Mouse (Mus musculus): ENCODE results near the gene Ecpas. TPM values are rescaled to one million over a fixed set of nuclear protein-coding genes. Genes with fewer than 3 reads are reported as not detected.

Gene Ecpas
- polyA plus RNA-seq, 1 experiment from 2014 or later, result 13.4 TPM

DNA sequence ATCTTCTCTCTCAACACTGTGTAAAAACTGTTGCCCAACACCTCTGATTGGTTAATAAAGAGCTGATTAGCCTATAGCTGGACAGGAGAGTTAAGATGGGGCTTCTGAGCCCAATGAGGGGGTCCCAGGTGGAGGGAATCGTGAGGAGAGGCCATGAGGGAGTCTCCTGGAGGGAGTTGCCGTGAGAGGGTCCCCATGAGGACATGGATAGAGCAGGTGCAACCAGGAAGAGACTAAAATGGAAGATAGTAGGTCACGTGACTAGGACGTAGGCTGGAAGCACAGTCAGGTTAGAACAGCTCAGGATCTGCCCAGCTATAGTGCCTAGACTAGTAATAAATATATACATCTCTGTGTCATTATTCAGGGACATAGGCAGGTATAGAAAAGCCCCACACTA lies 21.8 kb upstream of the Ecpas start:
- Histone ChIP-seq H3K4me1 (replicated peaks; ENCODE audit: control insufficient read depth, insufficient read depth) (0 out of 2 replicates have a peak, but pooled peaks cover 3% of the 10 kb centered on the region), H3K27ac (replicated peaks) (no peak overlapping the region), H3K27me3 (ENCODE audit: control insufficient read depth, insufficient read depth, low read length) (no peaks in the 10 kb centered on the region), H3K4me3 (ENCODE audit: low read depth, low read length) (no peak overlapping the region), H3K36me3 (ENCODE audit: control insufficient read depth, insufficient read depth, low read length) (no peaks in the 10 kb centered on the region), H3K9me3 (ENCODE audit: control insufficient read depth, low read length) (no peaks in the 10 kb centered on the region), H3K4me2 (replicated peaks; ENCODE audit: low read depth) (no peak overlapping the region), H3K9ac (ENCODE audit: low read length) (no peak overlapping the region)
- DNase-seq (ENCODE audit: low spot score) (no peak), ATAC-seq (ENCODE audit: low FRiP score, low TSS enrichment) (no peak)
- no peak for TF ChIP-seq EP300 (optimal IDR thresholded peaks at IDR 0.05)
- no peak for TF ChIP-seq CTCF (IDR thresholded peaks at IDR 0.05; ENCODE audit: low read depth)
- WGBS, result 80% methylated on average over 4 of the region's 4 CpGs

- Histone ChIP-seq H3K9me3 (ENCODE audit: control insufficient read depth, low read length) (no peaks in the 10 kb centered on the region), H3K4me3 (ENCODE audit: low read depth, low read length) (no peak overlapping the region), H3K27me3 (ENCODE audit: control insufficient read depth, insufficient read depth, low read length) (no peaks in the 10 kb centered on the region), H3K27ac (replicated peaks) (no peak overlapping the region), H3K9ac (ENCODE audit: low read length) (no peak overlapping the region), H3K4me1 (replicated peaks; ENCODE audit: control insufficient read depth, insufficient read depth) (0 out of 2 replicates have a peak, but pooled peaks cover 3% of the 10 kb centered on the region), H3K36me3 (ENCODE audit: control insufficient read depth, insufficient read depth, low read length) (no peaks in the 10 kb centered on the region), H3K4me2 (replicated peaks; ENCODE audit: low read depth) (no peak overlapping the region)
- no peak for ATAC-seq (ENCODE audit: low FRiP score, low TSS enrichment)
- 71% methylated on average over 6 of the region's 6 CpGs for WGBS
- no peak for TF ChIP-seq CTCF (IDR thresholded peaks at IDR 0.05; ENCODE audit: low read depth)
- TF ChIP-seq EP300 (optimal IDR thresholded peaks at IDR 0.05), result no peak
- no peak for DNase-seq (ENCODE audit: low spot score)
Measured at GRCm38 (mm10) chr4:58932541-58932940, 20.0 kb upstream of the Ecpas start.

DNA sequence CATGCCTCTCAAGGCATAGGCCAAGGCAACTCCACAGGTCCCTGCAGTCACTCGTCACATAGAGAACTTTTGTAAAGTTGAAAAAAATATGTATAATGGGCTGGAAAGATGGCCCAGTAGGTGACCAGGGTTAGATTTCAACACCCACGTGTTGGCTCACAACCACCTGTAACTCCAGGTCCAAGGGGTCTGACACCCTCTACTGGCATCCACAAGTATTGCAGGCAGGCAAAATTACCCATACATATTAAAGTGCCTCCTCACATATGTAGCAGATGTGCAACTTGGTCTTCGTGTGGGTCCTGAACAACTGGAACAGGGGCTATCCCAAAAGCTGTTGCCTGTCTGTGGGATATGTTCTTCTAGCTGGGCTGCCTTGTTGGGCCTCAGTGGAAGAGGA lies 15.1 kb upstream of the Ecpas start:
- no peaks in the 10 kb centered on the region for H3K27me3 ChIP-seq (ENCODE audit: control insufficient read depth, insufficient read depth, low read length)
- no peak overlapping the region for H3K9ac ChIP-seq (ENCODE audit: low read length)
- TF ChIP-seq CTCF (IDR thresholded peaks at IDR 0.05; ENCODE audit: low read depth) (peak; percentile 56), EP300 (optimal IDR thresholded peaks at IDR 0.05) (no peak)
- H3K4me2 ChIP-seq (replicated peaks; ENCODE audit: low read depth), result no peak overlapping the region
- no peaks in the 10 kb centered on the region for H3K4me1 ChIP-seq (replicated peaks; ENCODE audit: control insufficient read depth, insufficient read depth)
- DNase-seq (ENCODE audit: low spot score) (no peak), ATAC-seq (ENCODE audit: low FRiP score, low TSS enrichment) (no peak)
- H3K36me3 ChIP-seq (ENCODE audit: control insufficient read depth, insufficient read depth, low read length), result no peaks in the 10 kb centered on the region
- H3K4me3 ChIP-seq (ENCODE audit: low read depth, low read length), result no peak overlapping the region
- 68% methylated on average over 3 of the region's 3 CpGs for WGBS
- H3K9me3 ChIP-seq (ENCODE audit: control insufficient read depth, low read length), result no peaks in the 10 kb centered on the region
- no peak overlapping the region for H3K27ac ChIP-seq (replicated peaks)

- ATAC-seq (ENCODE audit: low FRiP score, low TSS enrichment), result no peak
Measured at GRCm38 (mm10) chr4:58926120-58926519, 13.6 kb upstream of the Ecpas start.

GRCm38 (mm10) chr4:58925664-58926063 lies 13.1 kb upstream of the Ecpas start:
- WGBS, result 22% methylated on average over 5 of the region's 5 CpGs
- ATAC-seq (ENCODE audit: low FRiP score, low TSS enrichment) (no peak), DNase-seq (ENCODE audit: low spot score) (no peak)
- no peaks in the 10 kb centered on the region for H3K4me1 ChIP-seq (replicated peaks; ENCODE audit: control insufficient read depth, insufficient read depth)
- H3K4me3 ChIP-seq (ENCODE audit: low read depth, low read length), result no peak overlapping the region
- H3K27me3 ChIP-seq (ENCODE audit: control insufficient read depth, insufficient read depth, low read length), result no peaks in the 10 kb centered on the region
- no peak overlapping the region for H3K4me2 ChIP-seq (replicated peaks; ENCODE audit: low read depth)
- no peaks in the 10 kb centered on the region for H3K36me3 ChIP-seq (ENCODE audit: control insufficient read depth, insufficient read depth, low read length)
- H3K27ac ChIP-seq (replicated peaks), result no peak overlapping the region
- no peak for TF ChIP-seq EP300 (optimal IDR thresholded peaks at IDR 0.05)
- no peak for TF ChIP-seq CTCF (IDR thresholded peaks at IDR 0.05; ENCODE audit: low read depth)
- H3K9ac ChIP-seq (ENCODE audit: low read length), result no peak overlapping the region
- no peaks in the 10 kb centered on the region for H3K9me3 ChIP-seq (ENCODE audit: control insufficient read depth, low read length)

More at GRCm38 (mm10) chr4:58926120-58926519, 13.6 kb upstream of the Ecpas start:
- Histone ChIP-seq H3K9ac (ENCODE audit: low read length) (no peak overlapping the region), H3K27ac (replicated peaks) (no peak overlapping the region), H3K4me1 (replicated peaks; ENCODE audit: control insufficient read depth, insufficient read depth) (no peaks in the 10 kb centered on the region), H3K36me3 (ENCODE audit: control insufficient read depth, insufficient read depth, low read length) (no peaks in the 10 kb centered on the region), H3K27me3 (ENCODE audit: control insufficient read depth, insufficient read depth, low read length) (no peaks in the 10 kb centered on the region), H3K4me3 (ENCODE audit: low read depth, low read length) (no peak overlapping the region), H3K4me2 (replicated peaks; ENCODE audit: low read depth) (no peak overlapping the region), H3K9me3 (ENCODE audit: control insufficient read depth, low read length) (no peaks in the 10 kb centered on the region)
- WGBS, result 28% methylated on average over 2 of the region's 2 CpGs
- no peak for DNase-seq (ENCODE audit: low spot score)
- TF ChIP-seq EP300 (optimal IDR thresholded peaks at IDR 0.05) (no peak), CTCF (IDR thresholded peaks at IDR 0.05; ENCODE audit: low read depth) (no peak)

DNA sequence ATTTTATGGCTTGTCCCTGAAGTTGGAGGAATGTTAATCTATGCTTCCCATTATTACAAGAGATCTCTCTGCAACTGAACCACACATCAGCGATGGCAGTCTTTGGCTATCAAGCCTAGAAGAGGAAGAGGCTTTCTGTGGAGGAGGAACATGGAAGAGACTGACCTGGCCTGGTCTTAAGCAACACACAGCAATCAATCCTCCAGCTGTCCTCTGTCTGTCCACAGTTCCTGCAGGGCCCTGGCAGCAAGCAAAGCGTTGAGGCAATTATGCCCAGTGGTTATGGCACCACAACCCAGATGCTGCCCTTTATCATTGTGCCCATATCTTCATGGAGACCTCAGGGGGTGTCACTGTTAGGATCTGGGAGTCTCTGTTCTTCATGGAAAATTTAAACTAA lies 11.4 kb upstream of the Ecpas start:
- Histone ChIP-seq H3K4me1 (replicated peaks; ENCODE audit: control insufficient read depth, insufficient read depth) (no peaks in the 10 kb centered on the region), H3K9ac (ENCODE audit: low read length) (no peak overlapping the region), H3K27ac (replicated peaks) (no peak overlapping the region), H3K4me3 (ENCODE audit: low read depth, low read length) (no peak overlapping the region), H3K4me2 (replicated peaks; ENCODE audit: low read depth) (no peak overlapping the region), H3K27me3 (ENCODE audit: control insufficient read depth, insufficient read depth, low read length) (no peaks in the 10 kb centered on the region), H3K36me3 (ENCODE audit: control insufficient read depth, insufficient read depth, low read length) (no peaks in the 10 kb centered on the region), H3K9me3 (ENCODE audit: control insufficient read depth, low read length) (no peaks in the 10 kb centered on the region)
- 78% methylated on average over 2 of the region's 2 CpGs for WGBS
- TF ChIP-seq CTCF (IDR thresholded peaks at IDR 0.05; ENCODE audit: low read depth) (no peak), EP300 (optimal IDR thresholded peaks at IDR 0.05) (no peak)
- DNase-seq (ENCODE audit: low spot score), result no peak
- ATAC-seq (ENCODE audit: low FRiP score, low TSS enrichment), result no peak

Data from stomach, postnatal 0 days (tissue).